Mouse (Mus musculus): ENCODE results near the gene Vmn2r83. TPM values are rescaled to one million over a fixed set of nuclear protein-coding genes. Genes with fewer than 3 reads are reported as not detected.

Gene Vmn2r83
- not detected in 2 replicates for polyA plus RNA-seq (2012; rRNA removed)

GRCm38 (mm10) chr10:79468431-79468830 lies at the start of gene Vmn2r83:
Gene Vmn2r83, plus strand, starts transcription at chr10:79468731.

GRCm38 (mm10) chr10:79533126-79533911 lies 64.8 kb downstream of the Vmn2r83 start, which contains the start of gene Plpp2:
Gene Plpp2, minus strand, starts transcription at chr10:79533796.

Other genes starting within 250 kb of the Vmn2r83 start
- not detected in 2 replicates for gene Vmn2r81, start 221.0 kb upstream of the Vmn2r83 start, polyA plus RNA-seq (2012; rRNA removed)
- not detected in 2 replicates for gene Vmn2r82, start 112.2 kb upstream of the Vmn2r83 start, polyA plus RNA-seq (2012; rRNA removed)
- 7.6 and 11.0 TPM in 2 replicates for gene Plpp2, start 65.1 kb downstream of the Vmn2r83 start, polyA plus RNA-seq (2012; rRNA removed)
- 13.2 and 15.8 TPM in 2 replicates for gene Mier2, start 86.5 kb downstream of the Vmn2r83 start, polyA plus RNA-seq (2012; rRNA removed)
- gene Theg, start 118.6 kb downstream of the Vmn2r83 start, polyA plus RNA-seq (2012; rRNA removed) = not detected in 2 replicates
- gene C2cd4c, start 145.3 kb downstream of the Vmn2r83 start, polyA plus RNA-seq (2012; rRNA removed) = 0.02 TPM in 2 replicates
- gene Shc2, start 169.2 kb downstream of the Vmn2r83 start, polyA plus RNA-seq (2012; rRNA removed) = 0.12 and 0.34 TPM in 2 replicates
- gene Odf3l2, start 177.0 kb downstream of the Vmn2r83 start, polyA plus RNA-seq (2012; rRNA removed) = not detected in 2 replicates
- gene Madcam1, start 195.8 kb downstream of the Vmn2r83 start, polyA plus RNA-seq (2012; rRNA removed) = 0.15 and 0.27 TPM in 2 replicates
- gene Tpgs1, start 200.6 kb downstream of the Vmn2r83 start, polyA plus RNA-seq (2012; rRNA removed) = 13.3 and 13.8 TPM in 2 replicates
- 114 and 122 TPM in 2 replicates for gene Cdc34, start 213.5 kb downstream of the Vmn2r83 start, polyA plus RNA-seq (2012; rRNA removed)
- 0.07 and 0.23 TPM in 2 replicates for gene Gzmm, start 220.3 kb downstream of the Vmn2r83 start, polyA plus RNA-seq (2012; rRNA removed)
- gene Bsg, start 235.8 kb downstream of the Vmn2r83 start, polyA plus RNA-seq (2012; rRNA removed) = 516 and 611 TPM in 2 replicates
- gene Hcn2, start 247.9 kb downstream of the Vmn2r83 start, polyA plus RNA-seq (2012; rRNA removed) = 0.07 and 0.08 TPM in 2 replicates